Mouse (Mus musculus): ENCODE measurements around the gene Mtmr11. TPM values are rescaled to one million over a fixed set of nuclear protein-coding genes. Genes with fewer than 3 reads are reported as not detected.

Gene Mtmr11
- polyA plus RNA-seq, 1 experiment from 2014 or later: 11.8 TPM

GRCm38 (mm10) chr3:96178427-96178826 lies 16.6 kb downstream of the Mtmr11 start:
- Histone ChIP-seq H3K36me3 (ENCODE audit: control insufficient read depth, insufficient read depth, low read length) (peaks cover 49% of the 10 kb centered on the region), H3K9me3 (ENCODE audit: control insufficient read depth, low read length) (no peaks in the 10 kb centered on the region), H3K27ac (replicated peaks; ENCODE audit: low read depth, low read length) (no peak overlapping the region), H3K4me1 (ENCODE audit: control insufficient read depth, insufficient read depth, low read length) (peaks cover 22% of the 10 kb centered on the region), H3K27me3 (ENCODE audit: control insufficient read depth, insufficient read depth, low read length) (no peaks in the 10 kb centered on the region), H3K4me3 (replicated peaks; ENCODE audit: low read depth, low read length) (no peak overlapping the region), H3K9ac (replicated peaks; ENCODE audit: low read length) (no peak overlapping the region), H3K4me2 (ENCODE audit: low read length) (no peak overlapping the region)
- no peak for DNase-seq
- 94% methylated on average over 4 of the region's 4 CpGs for WGBS
- ATAC-seq (ENCODE audit: low FRiP score, low TSS enrichment): no peak

- 86% methylated on average over 2 of the region's 2 CpGs for WGBS
- Histone ChIP-seq H3K4me2 (ENCODE audit: low read length) (no peak overlapping the region), H3K27ac (replicated peaks; ENCODE audit: low read depth, low read length) (no peak overlapping the region), H3K9me3 (ENCODE audit: control insufficient read depth, low read length) (no peaks in the 10 kb centered on the region), H3K27me3 (ENCODE audit: control insufficient read depth, insufficient read depth, low read length) (no peaks in the 10 kb centered on the region), H3K4me1 (ENCODE audit: control insufficient read depth, insufficient read depth, low read length) (peaks cover 25% of the 10 kb centered on the region), H3K4me3 (replicated peaks; ENCODE audit: low read depth, low read length) (no peak overlapping the region), H3K36me3 (ENCODE audit: control insufficient read depth, insufficient read depth, low read length) (peaks cover 48% of the 10 kb centered on the region), H3K9ac (replicated peaks; ENCODE audit: low read length) (no peak overlapping the region)
- no peak for DNase-seq
- no peak for ATAC-seq (ENCODE audit: low FRiP score, low TSS enrichment)
Observed at GRCm38 (mm10) chr3:96178902-96179301, 17.1 kb downstream of the Mtmr11 start.

GRCm38 (mm10) chr3:96179531-96179930 lies 17.7 kb downstream of the Mtmr11 start:
- H3K9me3 ChIP-seq (ENCODE audit: control insufficient read depth, low read length): no peaks in the 10 kb centered on the region
- peaks cover 41% of the 10 kb centered on the region for H3K36me3 ChIP-seq (ENCODE audit: control insufficient read depth, insufficient read depth, low read length)
- DNase-seq (no peak), ATAC-seq (ENCODE audit: low FRiP score, low TSS enrichment) (no peak)
- no peak overlapping the region for H3K27ac ChIP-seq (replicated peaks; ENCODE audit: low read depth, low read length)
- H3K4me2 ChIP-seq (ENCODE audit: low read length): no peak overlapping the region
- H3K9ac ChIP-seq (replicated peaks; ENCODE audit: low read length): no peak overlapping the region
- no peak overlapping the region for H3K4me3 ChIP-seq (replicated peaks; ENCODE audit: low read depth, low read length)
- WGBS: 61% methylated on average over 4 of the region's 4 CpGs
- peaks cover 23% of the 10 kb centered on the region for H3K4me1 ChIP-seq (ENCODE audit: control insufficient read depth, insufficient read depth, low read length)
- no peaks in the 10 kb centered on the region for H3K27me3 ChIP-seq (ENCODE audit: control insufficient read depth, insufficient read depth, low read length)

DNA sequence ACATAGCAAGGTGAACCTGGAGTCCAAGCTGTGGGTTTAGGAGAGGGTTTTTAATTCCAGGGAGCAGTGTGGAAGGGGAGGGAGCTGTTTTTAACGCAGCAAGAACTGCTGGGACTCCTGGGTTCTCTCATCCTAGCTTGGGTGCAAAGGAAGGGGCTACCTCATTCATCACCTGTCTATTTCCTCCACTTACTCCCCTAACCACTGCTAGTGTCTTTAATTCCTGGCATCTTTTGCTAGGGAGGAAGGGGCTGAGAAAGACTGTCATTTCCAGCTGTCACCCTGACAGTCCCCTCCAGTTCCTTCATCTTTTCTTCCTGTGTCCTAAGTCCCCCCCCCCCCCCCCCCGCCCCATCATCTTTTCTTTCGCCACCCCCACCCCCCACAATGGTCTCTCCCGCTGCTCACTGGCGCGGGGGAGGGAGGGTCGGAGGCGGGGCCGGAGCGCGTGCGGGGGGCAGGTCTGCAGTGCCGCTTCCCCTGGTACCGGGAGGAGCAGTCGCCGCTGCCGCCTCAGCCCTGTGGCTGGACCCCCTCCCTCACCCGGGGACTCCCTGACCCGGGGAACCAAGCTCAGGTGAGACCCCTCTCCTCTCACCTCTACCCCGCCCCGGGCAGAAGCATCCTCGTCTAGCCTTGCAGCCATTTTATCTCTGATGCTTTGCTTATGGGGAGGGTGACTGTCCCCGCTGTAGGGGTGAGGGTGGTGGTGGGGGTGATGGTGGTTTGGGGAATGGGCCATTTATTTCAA lies 19.1 kb downstream of the Mtmr11 start, which contains the start of gene Sv2a:
Gene Sv2a (plus strand): TSS at position 425 of the 751 bp plus-strand sequence.
- peak within 1 kb of the TSS; percentile 82 for H3K27ac ChIP-seq (replicated peaks; ENCODE audit: low read depth, low read length)
- H3K4me3 ChIP-seq (replicated peaks; ENCODE audit: low read depth, low read length): peak within 1 kb of the TSS; percentile 60
- H3K4me2 ChIP-seq (ENCODE audit: low read length): peak within 1 kb of the TSS; percentile 62
- H3K27me3 ChIP-seq (ENCODE audit: control insufficient read depth, insufficient read depth, low read length): no peaks in the 10 kb centered on the region
- H3K4me1 ChIP-seq (ENCODE audit: control insufficient read depth, insufficient read depth, low read length): peaks cover 28% of the 10 kb centered on the region
- DNase-seq: peak; percentile 86
- H3K36me3 ChIP-seq (ENCODE audit: control insufficient read depth, insufficient read depth, low read length): peaks cover 36% of the 10 kb centered on the region
- under 1% methylated on average over 19 of the region's 23 CpGs for WGBS
- ATAC-seq (ENCODE audit: low FRiP score, low TSS enrichment): peak; percentile 73
- H3K9ac ChIP-seq (replicated peaks; ENCODE audit: low read length): peak within 1 kb of the TSS; percentile 74
- no peaks in the 10 kb centered on the region for H3K9me3 ChIP-seq (ENCODE audit: control insufficient read depth, low read length)

DNA sequence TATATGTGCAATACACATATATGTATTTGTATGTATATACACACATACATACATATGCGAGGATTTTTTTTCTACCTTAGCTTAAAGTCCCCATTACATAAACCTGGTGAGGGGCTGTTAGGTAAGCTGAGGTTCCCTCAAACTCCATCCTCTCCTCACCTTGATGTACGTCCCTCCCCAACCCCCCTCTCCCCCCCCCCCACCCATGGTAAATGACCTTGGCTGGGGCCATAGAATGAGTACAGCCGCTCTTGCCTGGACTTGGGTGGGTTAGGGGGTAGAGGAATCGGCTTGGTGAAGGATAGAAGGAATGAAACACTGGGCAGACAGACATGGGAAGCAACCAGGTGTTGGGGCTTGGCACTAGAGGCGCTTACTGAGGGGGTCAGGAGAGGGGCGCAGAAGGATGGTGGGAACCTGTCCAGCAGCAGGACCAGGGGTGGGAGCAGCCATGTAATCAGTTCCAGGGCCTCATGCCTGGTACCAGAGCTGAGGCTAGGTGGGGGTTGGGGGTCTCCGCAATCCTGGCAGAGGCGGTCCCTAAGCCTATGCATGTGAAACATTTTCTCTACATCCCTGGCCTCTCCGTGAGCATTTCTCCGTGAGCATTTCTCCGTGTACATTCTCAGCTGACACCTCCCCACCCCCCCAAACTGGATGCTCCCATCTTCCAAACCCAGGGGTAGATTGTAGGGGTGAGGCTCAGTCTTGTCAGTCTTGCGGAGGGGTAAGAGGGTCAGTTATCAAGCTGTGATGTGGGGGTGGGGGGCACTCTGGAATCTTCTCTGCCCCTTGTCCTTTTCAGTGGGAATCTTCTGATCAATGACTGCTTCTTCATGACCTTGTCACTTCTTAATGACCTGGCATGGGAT lies 19.9 kb downstream of the Mtmr11 start:
- Histone ChIP-seq H3K4me2 (ENCODE audit: low read length) (peak overlapping the region; percentile 62), H3K36me3 (ENCODE audit: control insufficient read depth, insufficient read depth, low read length) (peaks cover 28% of the 10 kb centered on the region), H3K9me3 (ENCODE audit: control insufficient read depth, low read length) (no peaks in the 10 kb centered on the region), H3K4me3 (replicated peaks; ENCODE audit: low read depth, low read length) (peak overlapping the region; percentile 60), H3K27me3 (ENCODE audit: control insufficient read depth, insufficient read depth, low read length) (no peaks in the 10 kb centered on the region), H3K9ac (replicated peaks; ENCODE audit: low read length) (peak overlapping the region; percentile 74), H3K4me1 (ENCODE audit: control insufficient read depth, insufficient read depth, low read length) (peaks cover 28% of the 10 kb centered on the region), H3K27ac (replicated peaks; ENCODE audit: low read depth, low read length) (peak overlapping the region; percentile 50)
- peak; percentile 56 for DNase-seq
- 29% methylated on average over 12 of the region's 12 CpGs for WGBS
- peak; percentile 57 for ATAC-seq (ENCODE audit: low FRiP score, low TSS enrichment)

DNA sequence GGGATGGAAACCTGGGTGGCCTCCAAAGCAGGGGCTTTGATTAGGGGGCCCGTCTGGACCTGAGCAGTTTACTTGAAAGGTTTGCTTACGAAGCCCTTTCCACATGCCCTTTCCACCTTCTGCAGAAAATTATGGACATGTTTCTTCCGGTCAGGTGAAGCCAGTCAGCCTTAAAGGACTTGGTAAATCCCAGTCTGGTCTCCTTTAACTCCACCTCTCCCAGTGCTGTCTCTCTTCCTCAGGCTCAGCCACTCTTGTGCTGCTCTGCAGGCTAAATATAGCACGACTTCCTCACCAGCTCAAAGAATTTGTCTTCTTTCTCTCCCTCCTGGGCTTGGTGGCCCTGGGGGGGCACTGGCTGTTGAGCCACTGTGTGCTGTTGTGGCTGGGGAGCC lies 20.6 kb downstream of the Mtmr11 start:
- Histone ChIP-seq H3K4me1 (ENCODE audit: control insufficient read depth, insufficient read depth, low read length) (peaks cover 28% of the 10 kb centered on the region), H3K27ac (replicated peaks; ENCODE audit: low read depth, low read length) (peak overlapping the region; percentile 50; the same call in 1 of the 2 replicates), H3K4me2 (ENCODE audit: low read length) (peak overlapping the region; percentile 62), H3K27me3 (ENCODE audit: control insufficient read depth, insufficient read depth, low read length) (no peaks in the 10 kb centered on the region), H3K36me3 (ENCODE audit: control insufficient read depth, insufficient read depth, low read length) (peaks cover 27% of the 10 kb centered on the region), H3K9me3 (ENCODE audit: control insufficient read depth, low read length) (no peaks in the 10 kb centered on the region), H3K9ac (replicated peaks; ENCODE audit: low read length) (peak overlapping the region; percentile 74), H3K4me3 (replicated peaks; ENCODE audit: low read depth, low read length) (peak overlapping the region; percentile 60)
- no peak for DNase-seq
- ATAC-seq (ENCODE audit: low FRiP score, low TSS enrichment): no peak
- WGBS: 32% methylated on average over 4 of the region's 4 CpGs

GRCm38 (mm10) chr3:96192977-96193376 lies 31.2 kb downstream of the Mtmr11 start:
- H3K27me3 ChIP-seq (ENCODE audit: control insufficient read depth, insufficient read depth, low read length): no peaks in the 10 kb centered on the region
- H3K9ac ChIP-seq (replicated peaks; ENCODE audit: low read length): no peak overlapping the region
- H3K4me3 ChIP-seq (replicated peaks; ENCODE audit: low read depth, low read length): no peak overlapping the region
- no peak for ATAC-seq (ENCODE audit: low FRiP score, low TSS enrichment)
- peaks cover 67% of the 10 kb centered on the region for H3K36me3 ChIP-seq (ENCODE audit: control insufficient read depth, insufficient read depth, low read length)
- no peaks in the 10 kb centered on the region for H3K9me3 ChIP-seq (ENCODE audit: control insufficient read depth, low read length)
- WGBS: 74% methylated on average over 12 of the region's 12 CpGs
- H3K4me1 ChIP-seq (ENCODE audit: control insufficient read depth, insufficient read depth, low read length): peaks cover 12% of the 10 kb centered on the region
- no peak overlapping the region for H3K27ac ChIP-seq (replicated peaks; ENCODE audit: low read depth, low read length)
- no peak overlapping the region for H3K4me2 ChIP-seq (ENCODE audit: low read length)
- DNase-seq: no peak

- Histone ChIP-seq H3K27me3 (ENCODE audit: control insufficient read depth, insufficient read depth, low read length) (no peaks in the 10 kb centered on the region), H3K4me2 (ENCODE audit: low read length) (no peak overlapping the region), H3K9ac (replicated peaks; ENCODE audit: low read length) (no peak overlapping the region), H3K4me3 (replicated peaks; ENCODE audit: low read depth, low read length) (no peak overlapping the region), H3K4me1 (ENCODE audit: control insufficient read depth, insufficient read depth, low read length) (peaks cover 15% of the 10 kb centered on the region), H3K27ac (replicated peaks; ENCODE audit: low read depth, low read length) (no peak overlapping the region), H3K36me3 (ENCODE audit: control insufficient read depth, insufficient read depth, low read length) (peaks cover 50% of the 10 kb centered on the region), H3K9me3 (ENCODE audit: control insufficient read depth, low read length) (no peaks in the 10 kb centered on the region)
- no peak for DNase-seq
- no peak for ATAC-seq (ENCODE audit: low FRiP score, low TSS enrichment)
- 89% methylated on average over 10 of the region's 10 CpGs for WGBS
Observed at GRCm38 (mm10) chr3:96194966-96195365, 33.2 kb downstream of the Mtmr11 start.

Measured in midbrain, embryonic 14.5 days (tissue).